Mouse (Mus musculus) forebrain, embryonic 12.5 days (tissue): ENCODE measurements around the gene Prdm16. TPM values are rescaled to one million over a fixed set of nuclear protein-coding genes. Genes with fewer than 3 reads are reported as not detected.

Experiments
- ATAC-seq: fragments of 200-750 bp; cut with Nextera tagmentation; 2 replicates; pipeline ENCODE4 v1.8.0; 2017; ENCODE audit warnings: moderate TSS enrichment; ENCODE audit not compliant: low FRiP score
- H3K27ac ChIP-seq: fragments of 300-500 bp; sonication (generic); 2 replicates; pipeline ENCODE4 v1.5.1; 2016; ENCODE audit warnings: mild to moderate bottlenecking
- H3K27me3 ChIP-seq: fragments of 300-500 bp; sonication (generic); 2 replicates; pipeline ENCODE4 v1.6.1; 2016; ENCODE audit warnings: mild to moderate bottlenecking
- H3K36me3 ChIP-seq: fragments of 300-500 bp; sonication (generic); replicated peaks from 2 replicates; pipeline ENCODE4 v1.6.1; 2016; ENCODE audit warnings: mild to moderate bottlenecking
- H3K4me1 ChIP-seq: fragments of 300-500 bp; sonication (generic); 2 replicates; pipeline ENCODE4 v1.6.1; 2016
- H3K4me2 ChIP-seq: fragments of 300-500 bp; sonication (generic); 2 replicates; pipeline ENCODE4 v1.6.1; 2016; ENCODE audit warnings: mild to moderate bottlenecking, moderate library complexity
- H3K4me3 ChIP-seq: fragments of 300-500 bp; sonication (generic); replicated peaks from 2 replicates; pipeline ENCODE4 v1.5.1; 2016; ENCODE audit warnings: mild to moderate bottlenecking
- H3K9ac ChIP-seq: fragments of 300-500 bp; sonication (generic); 2 replicates; pipeline ENCODE4 v1.6.1; 2016; ENCODE audit warnings: mild to moderate bottlenecking
- H3K9me3 ChIP-seq: fragments of 300-500 bp; sonication (generic); 2 replicates; pipeline ENCODE4 v1.6.1; 2016
- WGBS: fragments of 180-500 bp; shearing (Covaris S2); methylation state at CpG from one replicate; pipeline ENCODE4 v1.1.7; 2016; 5-methylcytosine and 5-hydroxymethylcytosine counted together
- polyA plus RNA-seq: library from polyadenylated mRNA; unstranded; fragments of >200 nt; fragmentation: Nextera tagmentation; extraction: Ambion mirVana; gene quantifications from 2 replicates; pipeline ENCODE4 v1.2.1, GENCODE M21; 2016

The Prdm16 gene
- polyA plus RNA-seq, 1 experiment from 2014 or later = 40.5 TPM

DNA sequence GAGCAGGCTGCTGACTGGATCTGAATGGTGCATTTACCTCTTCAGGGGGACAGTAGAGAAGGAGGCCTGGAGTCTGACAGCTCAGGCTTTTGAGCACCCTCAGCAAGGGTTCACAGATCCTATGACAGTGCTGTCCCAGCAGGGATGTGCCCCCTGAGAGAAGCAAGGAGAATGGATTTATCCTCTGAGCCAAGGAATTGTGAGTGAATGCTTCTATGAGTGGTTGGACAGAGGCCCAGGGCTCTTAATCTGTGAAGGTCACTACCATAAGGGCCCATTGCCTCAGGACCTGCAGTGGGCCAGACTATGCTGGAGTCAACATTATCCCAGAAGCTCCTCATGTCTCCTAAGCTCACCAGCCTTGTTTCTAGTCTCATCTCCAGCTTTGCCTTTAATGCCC, 23.4 kb upstream of the Prdm16 start:
- Histone ChIP-seq H3K9ac (no peak overlapping the region), H3K36me3 (no peaks in the 10 kb centered on the region), H3K27me3 (peaks cover 8% of the 10 kb centered on the region), H3K4me2 (no peak overlapping the region), H3K4me3 (no peak overlapping the region), H3K4me1 (no peaks in the 10 kb centered on the region), H3K27ac (no peak overlapping the region), H3K9me3 (no peaks in the 10 kb centered on the region)
- no peak for ATAC-seq

DNA sequence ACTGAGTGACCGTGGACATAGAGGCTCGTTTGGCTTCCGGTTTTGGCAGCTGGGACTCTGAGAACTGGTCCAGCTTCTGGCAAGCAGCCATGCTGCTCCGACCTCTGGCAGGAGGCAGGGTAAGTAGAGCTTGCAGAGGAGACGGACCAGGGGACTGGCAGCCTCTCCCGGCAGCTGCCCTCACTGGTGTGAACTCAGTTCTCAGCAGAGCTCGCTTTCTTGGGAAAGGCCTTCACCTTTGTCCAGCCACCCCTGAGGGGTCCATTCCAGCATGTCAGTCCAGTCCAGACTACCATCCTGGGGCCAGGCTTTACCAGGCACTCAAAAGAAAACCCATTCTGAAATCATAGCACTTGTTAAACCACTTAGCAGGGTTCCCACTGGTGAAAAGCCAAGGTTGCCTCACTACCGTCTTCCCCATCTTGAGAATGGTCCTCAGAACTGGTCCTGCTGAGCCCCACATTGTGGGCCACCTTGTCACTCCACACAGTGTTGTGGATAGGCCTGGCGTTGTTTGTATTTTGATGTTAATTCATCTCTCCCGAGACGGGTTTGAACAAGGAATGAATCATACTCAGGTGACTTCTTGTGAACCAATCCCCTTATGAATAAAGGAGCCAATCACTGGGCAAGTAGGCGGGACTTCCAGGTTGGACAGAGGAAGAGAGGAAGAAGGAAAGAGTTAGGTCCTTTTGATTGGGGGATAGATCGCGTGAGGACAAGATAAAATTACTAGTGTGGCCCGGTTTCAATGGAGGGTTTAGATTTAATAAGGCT, 18.6 kb upstream of the Prdm16 start:
- Histone ChIP-seq H3K27ac (no peak overlapping the region), H3K4me1 (peaks cover 6% of the 10 kb centered on the region), H3K36me3 (no peaks in the 10 kb centered on the region), H3K4me3 (no peak overlapping the region), H3K9me3 (no peaks in the 10 kb centered on the region), H3K4me2 (no peak overlapping the region), H3K27me3 (peaks cover 12% of the 10 kb centered on the region; the same call in 1 of the 2 replicates), H3K9ac (no peak overlapping the region)
- ATAC-seq = no peak
- WGBS = 79% methylated on average over 15 of the region's 15 CpGs

DNA sequence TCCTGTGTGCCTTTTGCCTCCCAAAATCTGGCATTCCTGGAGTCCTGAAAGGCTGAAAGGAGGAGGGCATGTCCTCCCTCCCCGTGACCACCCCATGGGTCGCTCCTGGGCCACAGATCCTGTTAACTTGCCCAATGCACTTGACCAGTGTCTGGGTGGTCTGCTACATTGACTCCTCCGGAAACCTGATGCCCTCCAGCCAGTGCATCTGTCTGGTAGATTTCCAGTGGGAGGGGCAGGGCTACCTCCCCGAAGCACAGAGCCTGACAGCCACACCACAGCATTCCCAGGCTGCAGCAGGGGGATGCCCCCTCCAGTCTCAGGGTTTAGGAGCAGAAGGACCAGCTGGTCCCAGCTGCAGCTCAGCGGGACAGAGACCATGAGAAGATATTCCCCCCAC, 15.8 kb upstream of the Prdm16 start:
- Histone ChIP-seq H3K4me1 (peaks cover 6% of the 10 kb centered on the region), H3K36me3 (no peaks in the 10 kb centered on the region), H3K4me3 (no peak overlapping the region), H3K9ac (no peak overlapping the region), H3K27me3 (peaks cover 26% of the 10 kb centered on the region), H3K4me2 (no peak overlapping the region), H3K9me3 (no peaks in the 10 kb centered on the region), H3K27ac (no peak overlapping the region)
- ATAC-seq = no peak
- 17% methylated on average over 5 of the region's 5 CpGs for WGBS

DNA sequence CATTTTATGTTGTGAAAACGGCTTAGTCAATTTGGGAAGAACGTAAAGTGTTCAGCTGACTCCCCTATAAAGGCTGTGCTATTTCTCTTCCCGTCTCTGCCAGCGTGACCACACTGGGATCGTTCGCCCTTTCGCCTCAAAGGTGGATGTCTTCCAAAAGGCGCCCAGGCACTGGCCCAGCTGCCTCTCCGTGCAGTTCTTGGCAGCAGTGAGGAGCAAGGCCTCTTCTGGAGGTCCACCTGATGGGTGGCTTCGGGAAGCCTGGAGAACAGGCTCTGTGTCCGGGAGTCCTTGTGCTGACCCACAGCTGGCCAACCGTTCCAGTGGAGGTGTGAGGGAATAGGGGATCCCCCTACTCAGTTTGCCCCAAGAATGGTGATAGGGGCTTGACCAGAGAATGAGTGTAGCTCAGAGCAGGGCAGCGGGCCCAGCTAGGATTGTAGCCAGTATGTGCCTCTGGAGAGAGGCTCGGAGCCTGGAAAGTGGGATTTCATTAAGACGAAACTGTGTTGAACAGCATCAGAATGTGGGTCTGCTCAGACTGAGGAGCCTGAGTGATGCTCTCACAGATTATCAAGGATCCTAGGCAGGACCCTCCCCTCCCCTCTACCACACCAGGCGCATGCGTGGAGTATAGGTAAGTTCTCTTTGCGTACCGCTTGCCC, 12.5 kb upstream of the Prdm16 start:
- Histone ChIP-seq H3K4me2 (no peak overlapping the region), H3K4me3 (no peak overlapping the region), H3K36me3 (no peaks in the 10 kb centered on the region; the same call in 1 of the 2 replicates), H3K4me1 (peaks cover 6% of the 10 kb centered on the region), H3K27ac (no peak overlapping the region), H3K9ac (no peak overlapping the region), H3K27me3 (peaks cover 33% of the 10 kb centered on the region), H3K9me3 (0 out of 2 replicates have a peak, but pooled peaks cover 10% of the 10 kb centered on the region)
- no peak for ATAC-seq
- 85% methylated on average over 19 of the region's 19 CpGs for WGBS

DNA sequence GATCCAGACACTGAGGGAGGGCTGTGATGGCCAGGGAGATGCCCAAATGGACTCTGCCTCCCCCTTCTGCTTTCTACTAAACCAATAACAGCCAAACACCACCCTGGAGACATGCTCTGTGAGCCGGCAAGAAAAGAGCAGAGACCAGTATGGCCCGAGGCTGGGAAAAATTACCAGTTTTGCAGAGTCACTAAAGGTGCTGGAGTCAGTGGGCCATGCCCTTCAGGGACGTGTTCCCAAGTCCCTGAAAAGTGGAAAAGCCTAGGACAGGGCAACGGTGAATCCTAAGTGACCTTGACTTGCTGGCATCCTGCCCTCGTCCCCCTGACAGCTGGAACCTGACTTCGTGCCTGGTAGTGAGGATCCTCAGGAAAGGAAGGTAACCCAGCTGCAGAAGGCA, 5.8 kb upstream of the Prdm16 start:
- H3K27ac ChIP-seq = no peak overlapping the region
- peaks cover 75% of the 10 kb centered on the region for H3K27me3 ChIP-seq
- WGBS = 19% methylated on average over 6 of the region's 6 CpGs
- H3K4me1 ChIP-seq = peaks cover 44% of the 10 kb centered on the region
- H3K4me2 ChIP-seq = no peak overlapping the region
- no peak for ATAC-seq
- H3K9ac ChIP-seq = no peak overlapping the region
- no peak overlapping the region for H3K4me3 ChIP-seq
- H3K9me3 ChIP-seq = 0 out of 2 replicates have a peak, but pooled peaks cover 10% of the 10 kb centered on the region
- no peaks in the 10 kb centered on the region; the same call in 1 of the 2 replicates for H3K36me3 ChIP-seq

DNA sequence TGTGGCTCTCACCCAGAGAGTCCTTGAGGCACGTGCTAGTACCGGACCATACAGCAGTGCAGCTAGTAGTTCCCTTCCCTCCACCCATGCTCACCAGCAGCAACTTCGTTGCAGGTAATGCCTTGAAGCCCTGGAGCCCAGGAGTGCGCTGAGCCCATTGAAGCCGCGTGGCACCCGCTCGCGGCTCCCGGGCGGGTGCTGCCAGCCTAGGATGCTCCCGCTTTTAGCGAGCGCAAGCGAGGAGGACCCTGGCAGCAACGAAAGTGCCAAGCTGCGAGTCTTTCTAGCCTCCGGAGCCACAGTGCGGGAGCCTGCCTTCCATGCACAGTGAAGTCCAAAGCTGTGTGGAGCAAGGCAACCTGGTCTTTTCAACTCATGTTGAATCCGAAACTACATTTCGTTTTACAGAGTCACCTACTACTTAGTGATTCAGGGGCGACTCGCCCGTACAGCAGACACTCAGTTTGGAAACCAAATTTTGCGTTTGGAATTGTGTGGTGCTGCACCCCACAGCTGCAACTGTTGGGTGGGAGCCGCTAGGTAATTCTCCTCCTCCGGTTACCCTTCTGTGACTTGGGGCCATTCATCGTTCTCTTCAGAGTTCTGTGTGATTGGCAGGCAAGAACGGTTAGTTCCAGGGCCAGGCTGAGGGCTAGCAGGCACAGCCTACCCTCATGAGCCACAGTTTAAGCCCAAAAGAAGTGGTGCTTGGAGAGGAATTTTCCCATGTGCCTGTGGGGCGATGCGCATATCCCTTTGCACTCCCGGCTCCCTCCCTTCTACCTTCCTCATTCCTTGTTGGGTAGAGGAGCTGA, 4.8 kb upstream of the Prdm16 start:
- peaks cover 80% of the 10 kb centered on the region for H3K27me3 ChIP-seq
- H3K4me1 ChIP-seq = peaks cover 52% of the 10 kb centered on the region
- H3K4me2 ChIP-seq = peak overlapping the region; percentile 90
- H3K36me3 ChIP-seq = no peaks in the 10 kb centered on the region; the same call in 1 of the 2 replicates
- ATAC-seq = no peak
- no peak overlapping the region for H3K27ac ChIP-seq
- peak overlapping the region; percentile 8 for H3K9ac ChIP-seq
- 2% methylated on average over 32 of the region's 32 CpGs for WGBS
- peak overlapping the region; percentile 24 for H3K4me3 ChIP-seq
- 0 out of 2 replicates have a peak, but pooled peaks cover 4% of the 10 kb centered on the region for H3K9me3 ChIP-seq

DNA sequence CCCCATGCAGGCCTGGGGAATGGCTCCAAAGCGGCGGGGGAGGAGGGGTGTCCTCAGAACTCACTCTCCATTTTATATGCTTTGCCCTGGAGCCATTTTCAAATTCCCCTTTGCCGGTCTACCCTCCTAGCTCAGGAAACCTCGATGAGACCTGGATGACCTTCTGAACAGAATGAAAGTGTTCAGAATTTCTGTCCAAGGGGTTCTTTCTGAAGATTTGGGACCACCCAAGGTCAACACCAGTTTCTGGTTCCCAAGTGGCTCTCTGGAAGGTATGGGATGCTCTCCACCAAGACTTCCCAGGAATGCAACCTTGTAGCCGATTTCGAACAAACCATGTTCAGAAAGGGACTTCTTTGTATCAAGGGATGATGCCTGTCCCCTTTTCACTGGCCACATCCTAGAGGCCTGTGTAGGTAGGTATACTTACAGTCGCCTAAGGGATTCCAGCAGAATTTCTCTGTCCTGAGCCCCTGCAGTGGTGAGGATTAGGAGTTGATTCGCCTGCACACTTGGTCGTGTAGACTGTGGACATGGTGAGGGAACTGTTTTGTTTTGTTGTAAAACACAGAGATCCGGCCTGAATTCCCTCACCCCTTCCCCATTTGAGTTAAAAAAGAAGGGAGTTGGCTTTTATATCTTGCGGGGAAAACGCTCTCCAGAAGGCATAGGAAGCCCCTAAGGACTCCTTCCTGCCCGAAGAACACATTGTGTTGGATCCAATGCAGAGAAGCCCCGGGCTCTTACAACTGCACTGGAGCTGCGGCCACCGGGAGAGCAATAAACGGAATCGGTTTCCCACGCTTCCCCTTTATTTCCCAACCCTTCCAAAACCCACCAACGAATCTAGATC, 4.0 kb upstream of the Prdm16 start:
- H3K27ac ChIP-seq = no peak overlapping the region
- ATAC-seq = no peak
- H3K4me1 ChIP-seq = peaks cover 59% of the 10 kb centered on the region
- WGBS = 6% methylated on average over 20 of the region's 20 CpGs
- H3K36me3 ChIP-seq = no peaks in the 10 kb centered on the region; the same call in 1 of the 2 replicates
- H3K4me3 ChIP-seq = peak overlapping the region; percentile 79
- H3K27me3 ChIP-seq = peaks cover 87% of the 10 kb centered on the region
- H3K9me3 ChIP-seq = 0 out of 2 replicates have a peak, but pooled peaks cover 4% of the 10 kb centered on the region
- peak overlapping the region; percentile 90 for H3K4me2 ChIP-seq
- peak overlapping the region; percentile 21 for H3K9ac ChIP-seq

DNA sequence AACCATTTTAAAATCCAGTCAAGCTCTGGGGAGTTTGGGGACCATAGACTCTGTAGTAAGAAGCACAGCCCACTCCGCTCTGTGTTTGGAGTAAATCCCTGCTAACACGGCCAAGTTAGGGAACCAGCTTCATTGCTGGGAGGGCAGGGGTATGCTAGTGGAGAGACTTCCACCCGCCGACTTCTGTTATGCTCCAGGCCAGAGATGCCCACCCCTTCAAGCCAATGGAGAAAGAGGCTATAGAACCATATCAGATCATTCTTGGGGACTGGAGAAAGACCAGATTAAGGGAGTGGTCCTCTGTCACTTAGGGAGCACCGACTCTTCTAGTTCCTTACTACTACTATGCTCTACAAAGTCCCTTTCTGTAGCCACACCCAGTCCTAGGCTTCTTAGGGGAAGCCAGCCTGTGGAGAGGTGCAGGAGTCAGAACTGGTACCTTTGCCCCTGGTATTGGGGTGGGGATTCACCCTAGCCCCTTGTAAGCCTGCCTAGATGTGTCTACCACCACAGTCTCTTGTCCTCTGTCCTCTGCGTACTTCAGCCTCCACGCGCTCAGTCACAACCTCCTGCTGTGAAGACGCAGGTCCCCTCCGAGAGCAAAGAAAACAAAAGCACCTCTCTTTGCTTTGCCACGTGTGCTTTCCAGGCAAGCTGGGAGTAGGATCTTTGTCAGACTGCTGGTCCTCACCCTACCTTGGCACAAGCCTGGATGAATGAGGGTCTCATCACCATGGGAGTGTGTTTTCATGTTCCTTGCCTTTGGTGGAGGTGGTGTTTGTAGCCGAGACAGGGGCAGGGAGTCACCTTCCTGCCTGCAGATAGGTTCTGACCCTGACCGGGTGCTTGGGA, 3.1 kb upstream of the Prdm16 start:
- Histone ChIP-seq H3K27ac (no peak overlapping the region), H3K4me2 (peak overlapping the region; percentile 90), H3K4me1 (peaks cover 68% of the 10 kb centered on the region), H3K4me3 (peak overlapping the region; percentile 79), H3K27me3 (peaks cover 88% of the 10 kb centered on the region), H3K9ac (peak overlapping the region; percentile 94; the same call in 1 of the 2 replicates), H3K36me3 (no peaks in the 10 kb centered on the region), H3K9me3 (no peaks in the 10 kb centered on the region)
- 9% methylated on average over 13 of the region's 13 CpGs for WGBS
- no peak for ATAC-seq

DNA sequence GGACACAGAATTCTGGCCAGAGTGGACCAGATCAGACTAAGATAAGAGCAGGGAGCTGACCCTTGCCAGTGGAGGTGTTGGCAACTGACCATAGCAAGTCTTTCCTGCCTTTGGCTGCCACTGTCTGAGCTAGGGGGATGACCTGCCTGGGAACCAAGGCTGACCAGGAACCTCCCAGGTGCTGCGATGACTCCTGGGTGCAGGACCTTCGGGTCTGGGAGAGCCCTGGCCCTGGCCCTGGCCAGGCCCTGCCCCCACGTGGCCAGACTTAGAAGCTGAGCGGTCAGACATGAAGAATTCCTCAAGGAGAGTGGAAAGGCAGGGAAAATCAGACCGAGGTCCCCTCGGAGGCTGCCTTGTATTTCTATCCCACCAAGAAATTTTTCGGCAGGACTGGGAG, 2.5 kb upstream of the Prdm16 start:
- Histone ChIP-seq H3K4me3 (peak overlapping the region; percentile 79), H3K27ac (no peak overlapping the region), H3K4me2 (peak overlapping the region; percentile 90), H3K27me3 (peaks cover 92% of the 10 kb centered on the region), H3K9me3 (no peaks in the 10 kb centered on the region), H3K36me3 (no peaks in the 10 kb centered on the region), H3K9ac (peak overlapping the region; percentile 94; the same call in 1 of the 2 replicates), H3K4me1 (peaks cover 75% of the 10 kb centered on the region)
- no peak for ATAC-seq
- under 1% methylated on average over 7 of the region's 7 CpGs for WGBS

DNA sequence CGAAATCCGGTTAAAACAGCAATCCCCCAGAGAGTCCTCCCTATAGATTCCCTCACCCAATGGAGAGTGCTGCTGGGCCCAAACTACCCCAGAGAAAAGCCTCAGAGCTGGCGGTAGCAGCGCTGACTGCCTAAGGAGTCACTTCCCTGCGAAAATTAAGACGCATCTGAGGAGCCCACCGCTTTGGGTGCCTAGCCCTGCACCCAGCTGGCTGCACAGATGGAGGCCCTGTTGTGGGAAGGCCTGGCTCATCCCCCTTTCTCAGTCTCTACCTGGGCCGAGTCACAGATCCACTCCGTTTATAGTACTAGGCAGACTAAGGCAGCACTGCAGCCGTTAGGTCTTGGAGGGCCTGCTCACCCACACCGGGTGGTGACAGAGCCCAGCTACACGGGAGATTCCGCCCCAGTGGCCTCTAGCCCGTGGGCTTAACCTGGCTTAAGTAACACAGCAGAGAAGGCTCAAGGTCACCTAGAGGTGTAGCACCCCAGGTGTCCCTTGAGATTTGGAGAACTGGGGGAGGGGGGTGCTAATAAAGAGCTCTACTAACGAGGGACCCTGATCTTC, 1.7 kb upstream of the Prdm16 start:
- peaks cover 82% of the 10 kb centered on the region for H3K4me1 ChIP-seq
- 5% methylated on average over 15 of the region's 15 CpGs for WGBS
- peak overlapping the region; percentile 94 for H3K9ac ChIP-seq

More for the DNA sequence above, 1.7 kb upstream of the Prdm16 start:
- Histone ChIP-seq H3K4me2 (peak overlapping the region; percentile 90), H3K9me3 (no peaks in the 10 kb centered on the region), H3K36me3 (no peaks in the 10 kb centered on the region), H3K27ac (peak overlapping the region; percentile 96; the same call in 1 of the 2 replicates), H3K27me3 (peaks cover 92% of the 10 kb centered on the region), H3K4me3 (peak overlapping the region; percentile 79)
- no peak for ATAC-seq
